Mouse (Mus musculus): ENCODE measurements around the gene Sfxn5. TPM values are rescaled to one million over a fixed set of nuclear protein-coding genes. Genes with fewer than 3 reads are reported as not detected.

The Sfxn5 gene
- polyA plus RNA-seq, 1 experiment, result 23.6 TPM

DNA sequence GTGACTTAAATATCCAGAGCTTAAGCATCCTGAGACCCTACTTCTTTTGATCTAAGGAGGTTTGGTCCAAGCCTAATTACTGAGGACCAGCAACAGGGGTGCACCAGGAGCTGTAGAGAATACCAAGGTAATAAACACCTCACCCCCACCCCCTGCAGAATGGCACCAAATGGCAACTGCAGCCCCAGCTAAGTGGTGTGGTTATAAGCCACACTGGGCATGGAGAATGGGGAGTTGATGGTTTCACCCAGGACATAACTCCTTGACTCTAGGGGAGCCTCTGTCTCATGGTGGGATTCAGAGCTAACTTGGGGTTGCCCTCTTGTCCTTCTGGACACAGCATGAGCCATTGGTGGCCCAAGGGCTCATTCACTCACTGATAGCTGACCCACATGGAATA lies 1.0 kb upstream of the Sfxn5 start:
- Histone ChIP-seq H3K4me3 (ENCODE audit: insufficient read depth, low read depth, low read length) (no peak overlapping the region), H3K4me1 (ENCODE audit: control insufficient read depth, insufficient read depth, low read length) (peaks cover 11% of the 10 kb centered on the region; the same call in 1 of the 2 replicates), H3K27ac (ENCODE audit: insufficient read depth, low read depth, low read length) (no peak overlapping the region), H3K36me3 (ENCODE audit: control insufficient read depth, insufficient read depth, low read length) (no peaks in the 10 kb centered on the region), H3K27me3 (replicated peaks; ENCODE audit: control insufficient read depth, insufficient read depth, low read length) (no peaks in the 10 kb centered on the region)
- no peak for TF ChIP-seq POLR2A (IDR thresholded peaks at IDR 0.05; ENCODE audit: low read depth, low read length)
- TF ChIP-seq CTCF (conservative IDR thresholded peaks at IDR 0.05; ENCODE audit: insufficient read depth, insufficient read length, low read depth, low read length), result no peak
- DNase-seq, result no peak

DNA sequence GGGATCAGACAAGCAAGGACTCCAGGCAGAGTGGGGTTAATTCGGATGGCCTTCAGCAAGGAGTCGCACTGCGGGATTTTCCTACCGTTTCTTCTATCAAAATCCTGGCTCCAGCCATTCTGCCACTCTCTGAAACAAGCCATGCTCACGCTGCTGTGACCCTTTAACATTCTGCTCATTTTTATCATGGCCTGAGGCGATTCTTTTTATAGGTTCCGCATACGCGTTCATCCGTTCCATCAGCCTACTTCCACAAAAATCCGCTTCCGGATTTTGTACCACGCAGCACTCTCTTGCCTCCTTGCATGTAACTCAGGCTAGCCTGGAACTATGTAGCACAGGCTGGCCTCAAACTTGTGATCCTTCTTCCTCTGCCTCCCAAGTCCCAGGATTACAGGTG lies 510 bp upstream of the Sfxn5 start:
- Histone ChIP-seq H3K27ac (ENCODE audit: insufficient read depth, low read depth, low read length) (peak overlapping the region; percentile 98; the same call in 1 of the 2 replicates), H3K27me3 (replicated peaks; ENCODE audit: control insufficient read depth, insufficient read depth, low read length) (no peaks in the 10 kb centered on the region), H3K36me3 (ENCODE audit: control insufficient read depth, insufficient read depth, low read length) (no peaks in the 10 kb centered on the region), H3K4me1 (ENCODE audit: control insufficient read depth, insufficient read depth, low read length) (peaks cover 15% of the 10 kb centered on the region; the same call in 1 of the 2 replicates), H3K4me3 (ENCODE audit: insufficient read depth, low read depth, low read length) (peak overlapping the region; percentile 92)
- peak; percentile 54 for DNase-seq
- TF ChIP-seq POLR2A (IDR thresholded peaks at IDR 0.05; ENCODE audit: low read depth, low read length) (no peak), CTCF (conservative IDR thresholded peaks at IDR 0.05; ENCODE audit: insufficient read depth, insufficient read length, low read depth, low read length) (no peak)
- 3% methylated on average over 13 of the region's 13 CpGs for WGBS

DNA sequence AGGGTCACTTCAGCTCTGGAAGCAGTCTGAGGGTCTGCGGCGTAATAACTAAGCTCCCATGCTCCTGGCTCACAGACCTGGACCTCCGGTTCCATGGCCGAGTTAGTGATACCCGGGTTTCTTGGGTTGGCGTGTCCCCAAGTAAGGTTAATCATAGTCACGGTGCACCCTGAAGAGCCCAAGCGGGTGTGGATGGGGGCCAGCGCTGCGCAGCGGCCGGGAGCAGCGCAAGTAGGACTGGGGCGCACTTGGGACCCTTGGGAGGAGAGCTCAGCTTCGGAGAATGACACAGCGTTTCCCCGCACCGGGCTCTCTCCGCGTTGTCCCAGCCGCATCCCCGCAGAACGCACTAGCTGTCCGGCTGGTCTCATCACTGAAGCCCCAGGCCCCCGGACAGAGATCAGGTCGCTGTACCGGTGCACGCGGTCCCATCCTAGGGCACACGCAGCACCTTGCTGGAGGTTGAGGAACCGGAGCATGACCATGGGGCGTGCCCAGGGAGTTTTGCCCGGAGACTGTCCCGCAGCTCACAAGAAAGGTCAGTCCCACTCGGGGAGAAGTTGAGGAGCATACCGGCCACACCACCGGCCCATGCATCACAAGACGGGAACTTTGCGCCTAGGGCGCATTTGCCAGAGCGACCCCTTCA lies 747 bp downstream of the Sfxn5 start:
- DNase-seq, result peak; percentile 76
- peak overlapping the region; percentile 92 for H3K4me3 ChIP-seq (ENCODE audit: insufficient read depth, low read depth, low read length)
- peak overlapping the region; percentile 98 for H3K27ac ChIP-seq (ENCODE audit: insufficient read depth, low read depth, low read length)
- under 1% methylated on average over 41 of the region's 41 CpGs for WGBS
- no peaks in the 10 kb centered on the region for H3K27me3 ChIP-seq (replicated peaks; ENCODE audit: control insufficient read depth, insufficient read depth, low read length)
- H3K36me3 ChIP-seq (ENCODE audit: control insufficient read depth, insufficient read depth, low read length), result no peaks in the 10 kb centered on the region
- H3K4me1 ChIP-seq (ENCODE audit: control insufficient read depth, insufficient read depth, low read length), result peaks cover 15% of the 10 kb centered on the region; the same call in 1 of the 2 replicates
- TF ChIP-seq POLR2A (IDR thresholded peaks at IDR 0.05; ENCODE audit: low read depth, low read length), result no peak
- no peak for TF ChIP-seq CTCF (conservative IDR thresholded peaks at IDR 0.05; ENCODE audit: insufficient read depth, insufficient read length, low read depth, low read length)

DNA sequence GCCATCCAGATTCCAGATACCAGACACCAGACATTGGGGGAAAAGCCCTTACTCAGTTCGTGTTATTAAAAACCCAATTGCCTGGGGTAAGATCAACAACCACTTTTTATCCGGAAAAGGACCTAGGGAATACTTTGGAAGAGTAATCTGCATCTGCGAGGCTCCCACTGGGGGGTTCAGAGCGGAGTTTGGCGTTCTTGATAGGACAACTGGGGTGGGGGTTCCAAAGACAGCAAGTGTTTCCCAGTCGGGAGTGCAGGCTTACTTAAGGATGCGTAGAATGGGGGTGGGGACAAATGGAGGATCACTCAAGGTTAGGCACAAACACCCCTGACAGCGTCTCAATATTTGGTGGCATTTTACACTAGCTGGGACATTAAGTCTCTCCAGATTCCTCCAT lies 1.5 kb downstream of the Sfxn5 start:
- Histone ChIP-seq H3K4me1 (ENCODE audit: control insufficient read depth, insufficient read depth, low read length) (peaks cover 15% of the 10 kb centered on the region; the same call in 1 of the 2 replicates), H3K36me3 (ENCODE audit: control insufficient read depth, insufficient read depth, low read length) (no peaks in the 10 kb centered on the region), H3K27me3 (replicated peaks; ENCODE audit: control insufficient read depth, insufficient read depth, low read length) (no peaks in the 10 kb centered on the region), H3K27ac (ENCODE audit: insufficient read depth, low read depth, low read length) (peak overlapping the region; percentile 98; the same call in 1 of the 2 replicates), H3K4me3 (ENCODE audit: insufficient read depth, low read depth, low read length) (no peak overlapping the region)
- DNase-seq, result peak; percentile 10
- 54% methylated on average over 8 of the region's 8 CpGs for WGBS
- no peak for TF ChIP-seq CTCF (conservative IDR thresholded peaks at IDR 0.05; ENCODE audit: insufficient read depth, insufficient read length, low read depth, low read length)
- no peak for TF ChIP-seq POLR2A (IDR thresholded peaks at IDR 0.05; ENCODE audit: low read depth, low read length)

DNA sequence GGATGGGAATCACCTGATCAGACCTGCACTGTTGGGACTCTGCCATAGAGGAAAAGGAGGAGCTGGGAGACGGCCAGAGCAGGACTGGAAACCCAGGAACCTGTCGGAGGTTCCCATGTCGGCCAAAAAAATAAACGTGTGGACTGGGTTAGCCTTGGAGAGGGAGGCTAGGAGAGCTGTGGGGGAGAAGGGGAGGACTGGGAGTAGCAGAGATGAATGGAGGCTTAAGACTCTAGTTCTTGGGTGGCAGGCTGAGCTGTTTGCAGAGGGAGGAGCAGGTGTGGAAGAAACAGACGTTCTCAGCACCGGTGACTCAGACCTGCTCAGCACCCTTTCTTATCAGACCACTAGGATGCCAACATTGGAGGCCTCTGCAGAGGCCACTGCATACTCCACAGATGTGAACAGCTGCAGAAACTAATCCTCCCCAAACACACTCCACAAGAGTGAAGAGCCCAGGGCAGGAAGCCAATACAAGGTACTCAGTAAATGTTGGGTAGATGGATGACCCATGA lies 1.9 kb downstream of the Sfxn5 start:
- 15% methylated on average over 6 of the region's 6 CpGs for WGBS
- peak overlapping the region; percentile 65 for H3K27ac ChIP-seq (ENCODE audit: insufficient read depth, low read depth, low read length)
- H3K27me3 ChIP-seq (replicated peaks; ENCODE audit: control insufficient read depth, insufficient read depth, low read length), result no peaks in the 10 kb centered on the region
- H3K36me3 ChIP-seq (ENCODE audit: control insufficient read depth, insufficient read depth, low read length), result no peaks in the 10 kb centered on the region
- DNase-seq, result peak; percentile 89
- 0 out of 2 replicates have a peak overlapping the region, but pooled peaks have one; percentile 16 for H3K4me3 ChIP-seq (ENCODE audit: insufficient read depth, low read depth, low read length)
- TF ChIP-seq CTCF (conservative IDR thresholded peaks at IDR 0.05; ENCODE audit: insufficient read depth, insufficient read length, low read depth, low read length) (no peak), POLR2A (IDR thresholded peaks at IDR 0.05; ENCODE audit: low read depth, low read length) (no peak)
- peaks cover 15% of the 10 kb centered on the region; the same call in 1 of the 2 replicates for H3K4me1 ChIP-seq (ENCODE audit: control insufficient read depth, insufficient read depth, low read length)

DNA sequence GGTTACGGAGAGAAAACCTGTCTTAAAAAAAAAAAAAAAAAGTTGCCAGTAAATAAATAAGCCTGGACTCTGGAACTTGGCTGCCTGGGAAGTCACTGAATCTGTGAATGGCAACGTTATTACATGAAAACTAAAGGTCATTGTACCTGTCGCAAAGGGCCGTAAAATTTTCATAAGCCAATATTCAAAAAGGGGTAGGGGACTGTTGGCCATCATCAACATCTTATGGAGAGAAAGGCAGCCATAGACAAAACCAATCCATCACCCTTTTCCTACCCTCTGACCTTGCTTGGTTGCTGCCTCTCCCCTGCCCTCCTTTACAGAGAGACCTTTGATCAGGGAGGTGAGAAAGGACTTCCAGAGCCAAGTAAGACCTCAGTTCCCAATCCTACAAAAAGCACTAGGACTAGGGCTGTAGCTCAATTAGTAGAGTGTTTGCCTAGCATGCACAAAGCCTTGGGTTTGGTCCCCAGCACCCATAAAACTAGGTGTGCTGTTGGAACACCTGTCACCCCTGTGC lies 3.5 kb downstream of the Sfxn5 start:
- TF ChIP-seq CTCF (conservative IDR thresholded peaks at IDR 0.05; ENCODE audit: insufficient read depth, insufficient read length, low read depth, low read length) (no peak), POLR2A (IDR thresholded peaks at IDR 0.05; ENCODE audit: low read depth, low read length) (no peak)
- DNase-seq, result peak; percentile 75
- Histone ChIP-seq H3K4me3 (ENCODE audit: insufficient read depth, low read depth, low read length) (no peak overlapping the region), H3K36me3 (ENCODE audit: control insufficient read depth, insufficient read depth, low read length) (no peaks in the 10 kb centered on the region), H3K27ac (ENCODE audit: insufficient read depth, low read depth, low read length) (peak overlapping the region; percentile 58), H3K4me1 (ENCODE audit: control insufficient read depth, insufficient read depth, low read length) (peaks cover 21% of the 10 kb centered on the region; the same call in 1 of the 2 replicates), H3K27me3 (replicated peaks; ENCODE audit: control insufficient read depth, insufficient read depth, low read length) (no peaks in the 10 kb centered on the region)
- 56% methylated on average over 4 of the region's 4 CpGs for WGBS

DNA sequence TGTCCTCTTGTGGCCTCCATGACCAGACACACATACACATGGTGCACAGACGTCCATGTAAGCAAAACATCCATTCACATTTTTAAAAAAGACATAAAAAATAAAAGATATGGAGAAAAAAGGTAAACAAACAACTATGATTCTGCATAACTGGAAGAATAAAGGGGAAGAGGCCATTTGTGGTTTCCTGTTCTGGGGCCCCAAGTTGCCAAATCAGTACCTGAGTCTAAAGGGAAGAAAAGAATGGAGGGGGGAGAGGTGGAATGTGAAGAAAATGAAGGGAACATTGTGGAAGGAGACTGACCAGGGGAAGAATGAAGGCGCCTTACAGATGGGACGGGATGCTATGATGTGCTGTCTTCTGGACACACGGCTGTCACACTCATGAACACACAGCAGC lies 6.7 kb downstream of the Sfxn5 start:
- Histone ChIP-seq H3K27me3 (replicated peaks; ENCODE audit: control insufficient read depth, insufficient read depth, low read length) (no peaks in the 10 kb centered on the region), H3K27ac (ENCODE audit: insufficient read depth, low read depth, low read length) (no peak overlapping the region), H3K4me3 (ENCODE audit: insufficient read depth, low read depth, low read length) (no peak overlapping the region), H3K4me1 (ENCODE audit: control insufficient read depth, insufficient read depth, low read length) (peaks cover 19% of the 10 kb centered on the region; the same call in 1 of the 2 replicates), H3K36me3 (ENCODE audit: control insufficient read depth, insufficient read depth, low read length) (no peaks in the 10 kb centered on the region)
- no peak for TF ChIP-seq CTCF (conservative IDR thresholded peaks at IDR 0.05; ENCODE audit: insufficient read depth, insufficient read length, low read depth, low read length)
- TF ChIP-seq POLR2A (IDR thresholded peaks at IDR 0.05; ENCODE audit: low read depth, low read length), result no peak
- no peak for DNase-seq
- WGBS, result 87% methylated on average over 4 of the region's 4 CpGs
